Mouse (Mus musculus) small intestine, adult 2 months (tissue): ENCODE measurements around the gene Arpin.

Experiments
- CTCF ChIP-seq: fragments of 200-500 bp; IDR thresholded peaks from 2 replicates; pipeline ENCODE4 v1.5.1; 2012; ENCODE audit warnings: low read depth, mild to moderate bottlenecking, control low read depth, inconsistent platforms, low read length, moderate library complexity, mixed read lengths; ENCODE audit not compliant: insufficient replicate concordance, insufficient read length; ENCODE audit errors: extremely low read depth
- POLR2A ChIP-seq: fragments of 200-500 bp; IDR thresholded peaks from 2 replicates; pipeline ENCODE4 v1.6.1; 2012; ENCODE audit warnings: low read depth, mild to moderate bottlenecking, control low read depth, inconsistent platforms, low read length, moderate library complexity

- TF ChIP-seq POLR2A, result no peak
- TF ChIP-seq CTCF, result peak; percentile 63; the same call in 1 of the 2 replicates
These were observed 20.6 kb downstream of the Arpin start for GRCm38 (mm10) chr7:79914556-79914955.
